Mouse (Mus musculus) embryonic facial prominence, embryonic 13.5 days (tissue): ENCODE data around the gene Hist1h2bl. TPM values are rescaled to one million over a fixed set of nuclear protein-coding genes. Genes with fewer than 3 reads are reported as not detected.
"Not testable (repeated sequence)": the region's sequence is repeated elsewhere in the genome, so short reads cannot be mapped to it uniquely, and the experiment has no call there.

Experiments
- ATAC-seq: fragments of 200-750 bp; cut with Nextera tagmentation; 2 replicates; pipeline ENCODE4 v1.8.0; 2017; ENCODE audit warnings: low read depth; ENCODE audit not compliant: insufficient number of reproducible peaks, insufficient read depth, low FRiP score, low TSS enrichment
- H3K27ac ChIP-seq: fragments of 300-500 bp; sonication (generic); 2 replicates; pipeline ENCODE4 v1.5.1; 2015; ENCODE audit warnings: moderate library complexity, mild to moderate bottlenecking, inconsistent platforms
- H3K27me3 ChIP-seq: fragments of 300-500 bp; sonication (generic); 2 replicates; pipeline ENCODE4 v1.6.1; 2015; ENCODE audit warnings: mild to moderate bottlenecking, inconsistent platforms
- H3K36me3 ChIP-seq: fragments of 300-500 bp; sonication (generic); 2 replicates; pipeline ENCODE4 v1.6.1; 2015; ENCODE audit warnings: mild to moderate bottlenecking, inconsistent platforms
- H3K4me1 ChIP-seq: fragments of 300-500 bp; sonication (generic); 2 replicates; pipeline ENCODE4 v1.6.1; 2015; ENCODE audit warnings: inconsistent platforms
- H3K4me2 ChIP-seq: fragments of 300-500 bp; sonication (generic); 2 replicates; pipeline ENCODE4 v1.6.1; 2015; ENCODE audit warnings: moderate library complexity, mild to moderate bottlenecking, inconsistent platforms
- H3K4me3 ChIP-seq: fragments of 300-500 bp; sonication (generic); 2 replicates; pipeline ENCODE4 v1.5.1; 2015; ENCODE audit warnings: mild to moderate bottlenecking, inconsistent platforms
- H3K9ac ChIP-seq: fragments of 300-500 bp; sonication (generic); 2 replicates; pipeline ENCODE4 v1.6.1; 2015; ENCODE audit warnings: mild to moderate bottlenecking, inconsistent platforms
- H3K9me3 ChIP-seq: fragments of 300-500 bp; sonication (generic); 2 replicates; pipeline ENCODE4 v1.6.1; 2016; ENCODE audit warnings: inconsistent platforms
- WGBS: fragments of 180-500 bp; shearing (Covaris S2); methylation state at CpG from one replicate; pipeline ENCODE4 v1.1.7; 2015; ENCODE audit warnings: mixed read lengths; 5-methylcytosine and 5-hydroxymethylcytosine counted together
- polyA plus RNA-seq: library from polyadenylated mRNA; unstranded; fragments of >200 nt; fragmentation: Nextera tagmentation; extraction: Ambion mirVana; gene quantifications from 2 replicates; pipeline ENCODE4 v1.2.1, GENCODE M21; 2015

Hist1h2bl gene
- polyA plus RNA-seq = 2.1 and 5.2 TPM in 2 replicates

GRCm38 (mm10) chr13:21715864-21716539 is at the start of gene Hist1h2bl, which contains the start of gene Hist1h2ai:
Gene Hist1h2bl, minus strand, starts transcription at chr13:21716143.
Gene Hist1h2ai, plus strand, starts transcription at chr13:21716422.
- H3K9me3 ChIP-seq, H3K36me3 ChIP-seq, H3K27me3 ChIP-seq: not testable (repeated sequence)
- ATAC-seq = peak; percentile 89
- peak within 1 kb of the TSS; percentile 50 for H3K4me3 ChIP-seq
- peaks cover 35% of the 10 kb centered on the region for H3K4me1 ChIP-seq
- H3K27ac ChIP-seq = peak within 1 kb of the TSS; percentile 96
- under 1% methylated on average over 38 of the region's 50 CpGs for WGBS
- peak within 1 kb of the TSS; percentile 85 for H3K4me2 ChIP-seq
- peak within 1 kb of the TSS; percentile 79 for H3K9ac ChIP-seq

- H3K9me3 ChIP-seq = no peaks in the 10 kb centered on the region
- 67% methylated on average over 1 of the region's 1 CpGs for WGBS
- no peak overlapping the region for H3K27ac ChIP-seq
- H3K36me3 ChIP-seq = no peaks in the 10 kb centered on the region
- peak overlapping the region; percentile 77 for H3K4me2 ChIP-seq
- peaks cover 11% of the 10 kb centered on the region for H3K4me1 ChIP-seq
- no peak overlapping the region for H3K4me3 ChIP-seq
- no peak overlapping the region for H3K9ac ChIP-seq
- no peak for ATAC-seq
- H3K27me3 ChIP-seq = no peaks in the 10 kb centered on the region
Observed at GRCm38 (mm10) chr13:21755707-21756106, 39.8 kb upstream of the Hist1h2bl start.

GRCm38 (mm10) chr13:21754294-21755001 is 38.5 kb upstream of the Hist1h2bl start:
- not testable (repeated sequence) for H3K27me3 ChIP-seq, H3K36me3 ChIP-seq, ATAC-seq, H3K9me3 ChIP-seq
- H3K9ac ChIP-seq = peak overlapping the region; percentile 74
- H3K27ac ChIP-seq = peak overlapping the region; percentile 95
- H3K4me3 ChIP-seq = peak overlapping the region; percentile 49
- peaks cover 11% of the 10 kb centered on the region for H3K4me1 ChIP-seq
- H3K4me2 ChIP-seq = peak overlapping the region; percentile 77
- under 1% methylated on average over 24 of the region's 26 CpGs for WGBS

- not testable (repeated sequence) for H3K27me3 ChIP-seq, H3K9me3 ChIP-seq, H3K36me3 ChIP-seq
- Histone ChIP-seq H3K9ac (peak within 1 kb of the TSS; percentile 80), H3K27ac (peak within 1 kb of the TSS; percentile 95), H3K4me3 (peak within 1 kb of the TSS; percentile 49), H3K4me1 (peaks cover 13% of the 10 kb centered on the region), H3K4me2 (peak within 1 kb of the TSS; percentile 77)
- ATAC-seq = peak; percentile 93
- under 1% methylated on average over 48 of the region's 50 CpGs for WGBS
Observed at GRCm38 (mm10) chr13:21753524-21754285, 37.8 kb upstream of the Hist1h2bl start, which contains the start of the genes Hist1h2ak and Hist1h2bn. Gene Hist1h2ak, minus strand, starts transcription at chr13:21753827. Gene Hist1h2bn, plus strand, starts transcription at chr13:21754123.

GRCm38 (mm10) chr13:21753051-21753523 is 37.1 kb upstream of the Hist1h2bl start:
- Histone ChIP-seq H3K27me3 (no peaks in the 10 kb centered on the region), H3K36me3 (no peaks in the 10 kb centered on the region), H3K27ac (peak overlapping the region; percentile 95), H3K4me3 (peak overlapping the region; percentile 49), H3K9ac (peak overlapping the region; percentile 80), H3K9me3 (no peaks in the 10 kb centered on the region), H3K4me2 (peak overlapping the region; percentile 77), H3K4me1 (peaks cover 13% of the 10 kb centered on the region)
- ATAC-seq = no peak
- 1% methylated on average over 10 of the region's 10 CpGs for WGBS

GRCm38 (mm10) chr13:21752356-21752755 is 36.4 kb upstream of the Hist1h2bl start:
- no peaks in the 10 kb centered on the region for H3K36me3 ChIP-seq
- H3K9ac ChIP-seq = peak overlapping the region; percentile 55; the same call in 1 of the 2 replicates
- ATAC-seq = no peak
- no peaks in the 10 kb centered on the region for H3K27me3 ChIP-seq
- peak overlapping the region; percentile 14 for H3K4me3 ChIP-seq
- H3K4me2 ChIP-seq = peak overlapping the region; percentile 77
- H3K4me1 ChIP-seq = peaks cover 16% of the 10 kb centered on the region
- H3K9me3 ChIP-seq = no peaks in the 10 kb centered on the region
- 34% methylated on average over 3 of the region's 3 CpGs for WGBS
- peak overlapping the region; percentile 95 for H3K27ac ChIP-seq

GRCm38 (mm10) chr13:21751827-21752226 is 35.9 kb upstream of the Hist1h2bl start:
- Histone ChIP-seq H3K27me3 (no peaks in the 10 kb centered on the region), H3K36me3 (no peaks in the 10 kb centered on the region), H3K9ac (peak overlapping the region; percentile 55; the same call in 1 of the 2 replicates), H3K9me3 (no peaks in the 10 kb centered on the region), H3K4me3 (no peak overlapping the region), H3K4me1 (peaks cover 18% of the 10 kb centered on the region), H3K4me2 (peak overlapping the region; percentile 77; the same call in 1 of the 2 replicates), H3K27ac (peak overlapping the region; percentile 95)
- no peak for ATAC-seq
- WGBS = 77% methylated on average over 3 of the region's 3 CpGs

GRCm38 (mm10) chr13:21751417-21751816 is 35.5 kb upstream of the Hist1h2bl start:
- ATAC-seq = no peak
- Histone ChIP-seq H3K36me3 (no peaks in the 10 kb centered on the region), H3K27me3 (no peaks in the 10 kb centered on the region), H3K4me3 (no peak overlapping the region), H3K4me1 (peaks cover 18% of the 10 kb centered on the region), H3K9me3 (no peaks in the 10 kb centered on the region), H3K4me2 (no peak overlapping the region), H3K27ac (peak overlapping the region; percentile 95; the same call in 1 of the 2 replicates), H3K9ac (no peak overlapping the region)

- WGBS = under 1% methylated on average over 49 of the region's 56 CpGs
- ATAC-seq = peak; percentile 85
- peak within 1 kb of the TSS; percentile 98 for H3K27ac ChIP-seq
- peak within 1 kb of the TSS; percentile 58 for H3K4me3 ChIP-seq
- H3K9ac ChIP-seq = peak within 1 kb of the TSS; percentile 79
- not testable (repeated sequence) for H3K36me3 ChIP-seq, H3K27me3 ChIP-seq, H3K9me3 ChIP-seq
- H3K4me2 ChIP-seq = peak within 1 kb of the TSS; percentile 84
- peaks cover 18% of the 10 kb centered on the region for H3K4me1 ChIP-seq
Observed at GRCm38 (mm10) chr13:21750159-21751017, 34.4 kb upstream of the Hist1h2bl start, which contains the start of gene Hist1h4k. Gene Hist1h4k, minus strand, starts transcription at chr13:21750505.

- H3K4me3 ChIP-seq = peak overlapping the region; percentile 58
- 5% methylated on average over 5 of the region's 5 CpGs for WGBS
- H3K4me2 ChIP-seq = peak overlapping the region; percentile 84
- H3K9ac ChIP-seq = peak overlapping the region; percentile 79
- no peaks in the 10 kb centered on the region for H3K36me3 ChIP-seq
- no peaks in the 10 kb centered on the region for H3K9me3 ChIP-seq
- peaks cover 18% of the 10 kb centered on the region for H3K4me1 ChIP-seq
- H3K27me3 ChIP-seq = no peaks in the 10 kb centered on the region
- H3K27ac ChIP-seq = peak overlapping the region; percentile 98
- no peak for ATAC-seq
Observed at GRCm38 (mm10) chr13:21749387-21750158, 33.6 kb upstream of the Hist1h2bl start.
